8 mouse cellular contexts compared by ENCODE assay signal in genomic region chr10:75104191-75105098, GRCm38 (mm10). TPM values are rescaled to one million over a fixed set of nuclear protein-coding genes. Genes with fewer than 3 reads are reported as not detected.
DNase-seq lines count a peak whose midpoint lies in the region; ATAC-seq and TF ChIP-seq lines count a peak whose summit lies in the region.
"Had no signal": no experiment of that assay in that cellular context is flagged by ENCODE, and none has a peak within 500 bp of the region (broad histone marks: within the 10 kb centered on the region; RNA-seq: fewer than 3 reads in every experiment).

No protein-coding gene starts in this region.

- no peak overlapping the region for H3K4me2 ChIP-seq in intestine, embryonic 15.5 days (replicated peaks)

- peak overlapping the region; percentile 77 for H3K27ac ChIP-seq in layer of hippocampus, adult 2 months
- no peak overlapping the region; the same call in 1 of the 2 replicates for H3K27ac ChIP-seq in intestine, embryonic 15.5 days

- no peaks in the 10 kb centered on the region for H3K36me3 ChIP-seq in intestine, embryonic 15.5 days

- no peaks in the 10 kb centered on the region for H3K9me3 ChIP-seq in intestine, embryonic 15.5 days

- H3K4me1 ChIP-seq in intestine, embryonic 15.5 days (replicated peaks): peaks cover 36% of the 10 kb centered on the region

- peak in 1 of 2 experiments; percentile 51 for DNase-seq in layer of hippocampus, adult 2 months (ENCODE audit: low spot score in 2 of 2)
- DNase-seq in layer of hippocampus, adult 11-12 months (ENCODE audit: low spot score): no peak
- DNase-seq in adrenal gland, postnatal 25 days: peak; percentile 30
- DNase-seq in gastrocnemius, adult 18-20 months (ENCODE audit: low spot score): peak; percentile 40
- DNase-seq in naive thymus-derived CD4-positive, alpha-beta T cell, adult 2 months (ENCODE audit: low read depth): peak; percentile 13
- DNase-seq in ovary, postnatal 10 days (ENCODE audit: low spot score): no peak

- 44% methylated on average over 9 of the region's 9 CpGs for WGBS in intestine, embryonic 15.5 days

- H3K27me3 ChIP-seq in intestine, embryonic 15.5 days (replicated peaks): no peaks in the 10 kb centered on the region

- H3K4me3 ChIP-seq in layer of hippocampus, adult 2 months: no peak overlapping the region
- H3K4me3 ChIP-seq in intestine, embryonic 15.5 days (replicated peaks): no peak overlapping the region
- H3K4me3 ChIP-seq: erythroblast, embryonic 14.5 days had no signal

- TF ChIP-seq CTCF in layer of hippocampus, adult 2 months (conservative IDR thresholded peaks at IDR 0.05): no peak

- H3K9ac ChIP-seq in intestine, embryonic 15.5 days: no peak overlapping the region

- ATAC-seq in intestine, embryonic 15.5 days: peak; percentile 61

RNA-seq across cellular contexts. Expression of gene Bcr, which starts 44.1 kb away (rescaled TPM):
- 100 to 1,000 TPM; 116 to 124 TPM for total RNA-seq in layer of hippocampus, adult 2 months (2021)
- total RNA-seq in adrenal gland, postnatal 25 days (2021): 31.3 and 41.0 TPM in 2 replicates
- 1 to 10 TPM; 5.0 to 6.0 TPM for total RNA-seq in gastrocnemius, adult 18-20 months (2021)
- polyA plus RNA-seq in intestine, embryonic 15.5 days (2015; fragmentation: Nextera tagmentation; extraction: Ambion mirVana): 11.7 and 12.9 TPM in 2 replicates

Comparison
In these comparisons a context has a peak if more than half of its experiments do, and no peak if none do; other contexts are left out.
1. DNase-seq: peak in adrenal gland, postnatal 25 days (single experiment), gastrocnemius, adult 18-20 months (single experiment) and naive thymus-derived CD4-positive, alpha-beta T cell, adult 2 months (single experiment); none in layer of hippocampus, adult 11-12 months (single experiment) and ovary, postnatal 10 days (single experiment).